Comparison of ENCODE assay signal across 8 mouse cellular contexts in genomic region chr9:75361699-75362098, GRCm38 (mm10). TPM values are rescaled to one million over a fixed set of nuclear protein-coding genes. Genes with fewer than 3 reads are reported as not detected.
DNase-seq lines count a peak whose midpoint lies in the region; ATAC-seq and TF ChIP-seq lines count a peak whose summit lies in the region.

No protein-coding gene starts in this region.

- peak; percentile 89 for TF ChIP-seq CTCF in bone marrow macrophage, adult 2 months (IDR thresholded peaks at IDR 0.05; ENCODE audit: low read depth, low read length)
- TF ChIP-seq CTCF in embryonic fibroblast, embryonic 13.5 days (IDR thresholded peaks at IDR 0.05; ENCODE audit: borderline replicate concordance, insufficient read depth, low read length) = peak; percentile 49; the same call in 1 of the 2 replicates
- TF ChIP-seq CTCF in testis, adult 2 months (IDR thresholded peaks at IDR 0.05; ENCODE audit: control insufficient read depth, insufficient read depth, insufficient replicate concordance, low read depth, low read length) = peak; percentile 60; the same call in 1 of the 2 replicates

- 49% methylated on average over 5 of the region's 5 CpGs for WGBS in hindbrain, embryonic 11.5 days
- 48% methylated on average over 5 of the region's 5 CpGs for WGBS in hindbrain, embryonic 12.5 days
- 36% methylated on average over 5 of the region's 5 CpGs for WGBS in hindbrain, embryonic 16.5 days
- 37% methylated on average over 5 of the region's 5 CpGs for WGBS in limb, embryonic 14.5 days

- no peaks in the 10 kb centered on the region for H3K4me1 ChIP-seq in hindbrain, embryonic 11.5 days (replicated peaks; ENCODE audit: control insufficient read depth, insufficient read depth, low read length)
- H3K4me1 ChIP-seq in hindbrain, embryonic 12.5 days = no peaks in the 10 kb centered on the region
- H3K4me1 ChIP-seq in bone marrow macrophage, adult 2 months (ENCODE audit: control insufficient read depth, insufficient read depth, low read length) = peaks cover 26% of the 10 kb centered on the region
- H3K4me1 ChIP-seq in embryonic fibroblast, embryonic 13.5 days (ENCODE audit: control insufficient read depth, insufficient read depth, low read length) = no peaks in the 10 kb centered on the region
- no peaks in the 10 kb centered on the region for H3K4me1 ChIP-seq in hindbrain, embryonic 16.5 days (ENCODE audit: control insufficient read depth, insufficient read depth, low read depth, low read length)
- H3K4me1 ChIP-seq in limb, embryonic 14.5 days (ENCODE audit: control insufficient read depth, insufficient read depth, low read length) = no peaks in the 10 kb centered on the region
- peaks cover 5% of the 10 kb centered on the region for H3K4me1 ChIP-seq in testis, adult 2 months (ENCODE audit: control insufficient read depth, insufficient read depth, low read length)

- H3K9ac ChIP-seq in hindbrain, embryonic 11.5 days (ENCODE audit: low read depth, low read length) = no peak overlapping the region
- H3K9ac ChIP-seq in hindbrain, embryonic 12.5 days = no peak overlapping the region
- no peak overlapping the region for H3K9ac ChIP-seq in hindbrain, embryonic 16.5 days (ENCODE audit: low read depth, low read length)
- H3K9ac ChIP-seq in limb, embryonic 14.5 days (ENCODE audit: low read depth, low read length, severe bottlenecking) = no peak overlapping the region

- H3K4me3 ChIP-seq in hindbrain, embryonic 11.5 days (ENCODE audit: low read depth, low read length) = no peak overlapping the region
- H3K4me3 ChIP-seq in hindbrain, embryonic 12.5 days = no peak overlapping the region
- no peak overlapping the region for H3K4me3 ChIP-seq in bone marrow macrophage, adult 2 months (ENCODE audit: insufficient read depth, low read length)
- H3K4me3 ChIP-seq in embryonic fibroblast, embryonic 13.5 days (ENCODE audit: insufficient read depth, low read length) = no peak overlapping the region
- H3K4me3 ChIP-seq in hindbrain, embryonic 16.5 days (ENCODE audit: low read length) = no peak overlapping the region
- no peak overlapping the region for H3K4me3 ChIP-seq in limb, embryonic 14.5 days (replicated peaks; ENCODE audit: low read length)
- no peak overlapping the region for H3K4me3 ChIP-seq in testis, adult 2 months (ENCODE audit: control insufficient read depth, low read depth, low read length)

- DNase-seq in hindbrain, embryonic 11.5 days (ENCODE audit: low spot score) = peak; percentile 83
- peak; percentile 50 for DNase-seq in limb, embryonic 14.5 days (ENCODE audit: low spot score)

- no peaks in the 10 kb centered on the region for H3K9me3 ChIP-seq in hindbrain, embryonic 11.5 days (ENCODE audit: control insufficient read depth, low read length)
- no peaks in the 10 kb centered on the region for H3K9me3 ChIP-seq in hindbrain, embryonic 12.5 days (replicated peaks)
- no peaks in the 10 kb centered on the region for H3K9me3 ChIP-seq in hindbrain, embryonic 16.5 days (ENCODE audit: control insufficient read depth, low read length)
- H3K9me3 ChIP-seq in limb, embryonic 14.5 days (ENCODE audit: control insufficient read depth, low read length) = no peaks in the 10 kb centered on the region

- TF ChIP-seq POLR2A in bone marrow macrophage, adult 2 months (IDR thresholded peaks at IDR 0.05; ENCODE audit: borderline replicate concordance, low read depth, low read length) = no peak
- TF ChIP-seq POLR2A in embryonic fibroblast, embryonic 13.5 days (IDR thresholded peaks at IDR 0.05; ENCODE audit: low read depth, low read length) = no peak
- TF ChIP-seq POLR2A in limb, embryonic 14.5 days (IDR thresholded peaks at IDR 0.05; ENCODE audit: borderline replicate concordance, extremely low read depth, insufficient read depth, insufficient read length) = no peak
- no peak for TF ChIP-seq POLR2A in testis, adult 2 months (IDR thresholded peaks at IDR 0.05; ENCODE audit: control insufficient read depth, low read depth, low read length)

- no peak for ATAC-seq in hindbrain, embryonic 11.5 days (ENCODE audit: low FRiP score)
- no peak for ATAC-seq in hindbrain, embryonic 12.5 days (ENCODE audit: low FRiP score)
- 0 out of 2 replicates have a peak, but pooled peaks have one; percentile 56 for ATAC-seq in hindbrain, embryonic 16.5 days
- no peak for ATAC-seq in limb, embryonic 14.5 days (ENCODE audit: low FRiP score, low read depth)
- peak; percentile 57 for ATAC-seq in monocyte, adult 5-6 weeks (replicated peaks; ENCODE audit: insufficient number of reproducible peaks, low FRiP score, low TSS enrichment, poor library complexity, severe bottlenecking)

- no peak overlapping the region for H3K27ac ChIP-seq in hindbrain, embryonic 11.5 days (ENCODE audit: low read depth, low read length)
- H3K27ac ChIP-seq in hindbrain, embryonic 12.5 days = no peak overlapping the region
- H3K27ac ChIP-seq in bone marrow macrophage, adult 2 months (ENCODE audit: insufficient read depth, low read depth, low read length) = no peak overlapping the region; the same call in 1 of the 2 replicates
- H3K27ac ChIP-seq in embryonic fibroblast, embryonic 13.5 days (ENCODE audit: insufficient read depth, low read length) = no peak overlapping the region
- no peak overlapping the region for H3K27ac ChIP-seq in hindbrain, embryonic 16.5 days (ENCODE audit: low read depth, low read length)
- no peak overlapping the region for H3K27ac ChIP-seq in limb, embryonic 14.5 days (replicated peaks; ENCODE audit: low read depth, low read length)
- H3K27ac ChIP-seq in testis, adult 2 months (ENCODE audit: control insufficient read depth, insufficient read depth, low read depth, low read length) = peak overlapping the region; percentile 72

- H3K36me3 ChIP-seq in hindbrain, embryonic 11.5 days (ENCODE audit: control insufficient read depth, insufficient read depth, low read length) = no peaks in the 10 kb centered on the region
- H3K36me3 ChIP-seq in hindbrain, embryonic 12.5 days = no peaks in the 10 kb centered on the region
- no peaks in the 10 kb centered on the region for H3K36me3 ChIP-seq in hindbrain, embryonic 16.5 days (ENCODE audit: control insufficient read depth, insufficient read depth, low read length)
- no peaks in the 10 kb centered on the region for H3K36me3 ChIP-seq in limb, embryonic 14.5 days (ENCODE audit: control insufficient read depth, insufficient read depth, low read length)
- H3K36me3 ChIP-seq in testis, adult 2 months (ENCODE audit: control insufficient read depth, insufficient read depth, low read length) = no peaks in the 10 kb centered on the region

- no peak overlapping the region for H3K4me2 ChIP-seq in hindbrain, embryonic 11.5 days (replicated peaks; ENCODE audit: low read depth, low read length)
- H3K4me2 ChIP-seq in hindbrain, embryonic 12.5 days (replicated peaks) = no peak overlapping the region
- no peak overlapping the region for H3K4me2 ChIP-seq in hindbrain, embryonic 16.5 days (ENCODE audit: low read length)
- H3K4me2 ChIP-seq in limb, embryonic 14.5 days (replicated peaks; ENCODE audit: low read depth, low read length, severe bottlenecking) = no peak overlapping the region

- no peaks in the 10 kb centered on the region for H3K27me3 ChIP-seq in hindbrain, embryonic 11.5 days (ENCODE audit: control insufficient read depth, insufficient read depth, low read length)
- no peaks in the 10 kb centered on the region for H3K27me3 ChIP-seq in hindbrain, embryonic 12.5 days
- H3K27me3 ChIP-seq in hindbrain, embryonic 16.5 days (replicated peaks; ENCODE audit: control insufficient read depth, insufficient read depth, low read length) = no peaks in the 10 kb centered on the region
- H3K27me3 ChIP-seq in limb, embryonic 14.5 days (ENCODE audit: control insufficient read depth, insufficient read depth, low read length) = no peaks in the 10 kb centered on the region
- H3K27me3 ChIP-seq in testis, adult 2 months (ENCODE audit: control insufficient read depth, insufficient read depth, low read length) = no peaks in the 10 kb centered on the region

RNA-seq across cellular contexts. Expression of gene Bcl2l10, which starts 14.1 kb away (rescaled TPM):
- not detected in 2 replicates for polyA plus RNA-seq in hindbrain, embryonic 11.5 days (2014; fragmentation: Nextera tagmentation; extraction: Ambion mirVana)
- polyA plus RNA-seq in hindbrain, embryonic 12.5 days (2016; fragmentation: Nextera tagmentation; extraction: Ambion mirVana) = not detected in 2 replicates
- polyA plus RNA-seq in bone marrow macrophage, adult 2 months (2012; ENCODE audit: insufficient read depth, insufficient read length, missing spikeins) = not detected in 2 replicates
- not detected in 2 replicates for polyA plus RNA-seq in embryonic fibroblast, embryonic 13.5 days (2011; ENCODE audit: insufficient read length, low read depth, missing spikeins)
- not detected in 2 replicates for polyA plus RNA-seq in hindbrain, embryonic 16.5 days (2015; fragmentation: Nextera tagmentation; extraction: Ambion mirVana)
- not detected in 2 replicates for polyA plus RNA-seq in limb, embryonic 14.5 days (2012; rRNA removed)
- not detected in 2 replicates for polyA plus RNA-seq in limb, embryonic 14.5 days (2014; fragmentation: Nextera tagmentation; extraction: Ambion mirVana)
- total RNA-seq in monocyte, adult 5-6 weeks (2017) = not detected in 3 replicates
- polyA plus RNA-seq in testis, adult 2 months (2012; rRNA removed) = 0.08 TPM in 1 of 2 replicates, not detected in the other

RNA-seq across cellular contexts. Expression of gene Mapk6, which starts 48.1 kb away (rescaled TPM):
- 198 and 217 TPM in 2 replicates for polyA plus RNA-seq in hindbrain, embryonic 11.5 days (2014; fragmentation: Nextera tagmentation; extraction: Ambion mirVana)
- polyA plus RNA-seq in hindbrain, embryonic 12.5 days (2016; fragmentation: Nextera tagmentation; extraction: Ambion mirVana) = 176 and 183 TPM in 2 replicates
- 31.3 and 39.7 TPM in 2 replicates for polyA plus RNA-seq in bone marrow macrophage, adult 2 months (2012; ENCODE audit: insufficient read depth, insufficient read length, missing spikeins)
- 107 and 120 TPM in 2 replicates for polyA plus RNA-seq in embryonic fibroblast, embryonic 13.5 days (2011; ENCODE audit: insufficient read length, low read depth, missing spikeins)
- polyA plus RNA-seq in hindbrain, embryonic 16.5 days (2015; fragmentation: Nextera tagmentation; extraction: Ambion mirVana) = 142 and 147 TPM in 2 replicates
- polyA plus RNA-seq in limb, embryonic 14.5 days (2012; rRNA removed) = 37.5 and 38.8 TPM in 2 replicates
- polyA plus RNA-seq in limb, embryonic 14.5 days (2014; fragmentation: Nextera tagmentation; extraction: Ambion mirVana) = 57.0 and 71.3 TPM in 2 replicates
- 51.7 to 80.9 TPM (median 59.9 TPM) in 3 replicates for total RNA-seq in monocyte, adult 5-6 weeks (2017)
- polyA plus RNA-seq in testis, adult 2 months (2012; rRNA removed) = 204 and 209 TPM in 2 replicates

RNA-seq across cellular contexts. Expression of gene Gnb5, which starts 55.6 kb away (rescaled TPM):
- 34.7 and 34.8 TPM in 2 replicates for polyA plus RNA-seq in hindbrain, embryonic 11.5 days (2014; fragmentation: Nextera tagmentation; extraction: Ambion mirVana)
- polyA plus RNA-seq in hindbrain, embryonic 12.5 days (2016; fragmentation: Nextera tagmentation; extraction: Ambion mirVana) = 33.4 and 35.3 TPM in 2 replicates
- polyA plus RNA-seq in bone marrow macrophage, adult 2 months (2012; ENCODE audit: insufficient read depth, insufficient read length, missing spikeins) = 6.7 and 7.0 TPM in 2 replicates
- polyA plus RNA-seq in embryonic fibroblast, embryonic 13.5 days (2011; ENCODE audit: insufficient read length, low read depth, missing spikeins) = 23.1 and 24.0 TPM in 2 replicates
- 89.1 and 97.7 TPM in 2 replicates for polyA plus RNA-seq in hindbrain, embryonic 16.5 days (2015; fragmentation: Nextera tagmentation; extraction: Ambion mirVana)
- 26.9 and 27.9 TPM in 2 replicates for polyA plus RNA-seq in limb, embryonic 14.5 days (2012; rRNA removed)
- polyA plus RNA-seq in limb, embryonic 14.5 days (2014; fragmentation: Nextera tagmentation; extraction: Ambion mirVana) = 28.0 and 28.5 TPM in 2 replicates
- 2.0 to 5.4 TPM (median 4.1 TPM) in 3 replicates for total RNA-seq in monocyte, adult 5-6 weeks (2017)
- 3.7 and 4.0 TPM in 2 replicates for polyA plus RNA-seq in testis, adult 2 months (2012; rRNA removed)

Comparison
In these comparisons a context has a peak if more than half of its experiments do, and no peak if none do; other contexts are left out.
1. ATAC-seq: peak in hindbrain, embryonic 16.5 days (single experiment) and monocyte, adult 5-6 weeks (single experiment); none in hindbrain, embryonic 11.5 days (single experiment), hindbrain, embryonic 12.5 days (single experiment) and limb, embryonic 14.5 days (single experiment).
2. Peak in every context shown above with its lines, with median percentiles within 50 percentile points of each other: CTCF ChIP-seq.